Mouse (Mus musculus) lung, postnatal 10 days (tissue): ENCODE data around the gene Ssc4d.

ENCODE experiments used
- DNase-seq: peaks from one replicate; pipeline ENCODE4 v3.0.0; 2021

The Ssc4d gene

DNA sequence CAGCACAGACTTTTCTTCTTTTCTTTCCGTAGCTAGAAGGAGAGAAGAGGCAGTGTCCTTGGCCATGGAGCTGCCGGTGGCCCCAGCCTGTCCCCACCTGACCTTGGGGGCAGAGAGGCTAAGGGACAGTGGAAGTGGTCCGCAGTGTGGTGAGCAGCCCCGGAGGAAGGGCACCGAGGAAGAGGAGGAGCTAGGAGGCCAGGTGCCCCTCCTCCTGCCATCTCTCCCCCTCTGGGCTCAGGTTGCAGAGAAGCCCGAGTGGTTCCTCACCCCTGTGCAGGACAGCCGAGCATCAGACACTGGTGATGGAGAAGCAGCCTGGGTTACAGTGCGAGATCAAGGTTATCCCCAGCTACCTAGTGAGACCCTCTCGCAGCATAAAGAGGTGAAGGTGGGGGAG, at the start of gene Ssc4d:
Ssc4d (minus strand) TSS at position 167 of the 400 bp plus-strand sequence.
- no peak for DNase-seq

DNA sequence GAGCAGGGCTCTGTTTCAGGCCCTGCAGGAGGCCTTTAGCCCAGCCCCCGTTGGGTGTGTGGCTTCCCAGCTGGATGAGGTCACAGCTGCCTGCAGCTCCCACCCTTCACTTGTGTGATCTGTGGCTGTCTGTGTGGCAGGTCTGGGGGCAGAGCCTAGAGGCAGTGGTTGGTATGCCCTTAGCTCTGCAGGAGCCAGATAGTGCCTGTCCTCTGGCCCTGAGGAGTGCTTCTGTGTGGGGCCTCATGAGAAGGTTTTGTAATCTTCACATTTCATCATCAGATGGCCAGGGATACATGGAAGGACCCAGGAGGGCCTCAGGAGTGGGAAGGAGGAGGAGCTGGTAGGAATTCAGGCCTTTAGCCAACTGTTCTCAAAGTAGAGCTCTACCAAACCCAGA, 45.6 kb upstream of the Ssc4d start:
- DNase-seq: no peak

DNA sequence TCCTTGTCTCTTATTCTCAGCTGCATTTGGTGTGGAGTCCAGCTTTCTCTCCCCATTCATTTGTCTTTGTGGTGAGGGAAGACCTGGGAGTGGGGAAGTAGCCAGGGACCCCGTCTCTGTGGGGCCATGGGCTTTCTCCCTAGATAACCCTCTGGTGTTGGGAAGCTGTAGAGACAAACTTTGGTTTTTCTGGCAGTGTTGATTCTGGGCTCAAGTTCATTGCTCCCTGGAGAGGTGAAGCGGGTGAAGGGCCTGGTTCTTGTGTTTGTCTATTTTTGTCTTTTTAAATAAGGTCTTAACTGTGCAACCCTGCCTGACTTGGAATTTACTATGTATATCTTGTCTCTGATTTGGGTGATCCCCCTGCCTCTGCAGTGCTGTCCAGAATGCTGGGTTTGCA, 44.4 kb upstream of the Ssc4d start:
- DNase-seq: no peak

DNA sequence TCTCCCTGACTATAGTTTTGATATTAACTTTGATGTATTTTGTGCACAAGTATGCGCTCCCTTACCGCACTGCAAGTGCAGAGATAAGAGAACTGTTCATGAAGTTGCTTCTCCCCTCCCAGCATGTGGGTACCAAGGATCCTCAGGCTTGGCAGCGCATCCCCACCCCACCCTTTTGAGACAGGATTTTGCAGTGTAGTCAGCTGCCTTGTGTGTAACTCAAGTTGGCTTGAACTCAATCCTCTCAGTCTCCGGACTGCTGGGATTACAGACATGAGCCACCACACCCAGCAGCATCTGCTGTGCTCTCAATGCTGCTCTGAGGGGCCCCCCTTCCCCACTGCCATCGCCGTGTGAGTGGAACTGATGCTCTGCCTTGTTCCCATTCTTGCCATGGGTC, 42.9 kb upstream of the Ssc4d start:
- no peak for DNase-seq

DNA sequence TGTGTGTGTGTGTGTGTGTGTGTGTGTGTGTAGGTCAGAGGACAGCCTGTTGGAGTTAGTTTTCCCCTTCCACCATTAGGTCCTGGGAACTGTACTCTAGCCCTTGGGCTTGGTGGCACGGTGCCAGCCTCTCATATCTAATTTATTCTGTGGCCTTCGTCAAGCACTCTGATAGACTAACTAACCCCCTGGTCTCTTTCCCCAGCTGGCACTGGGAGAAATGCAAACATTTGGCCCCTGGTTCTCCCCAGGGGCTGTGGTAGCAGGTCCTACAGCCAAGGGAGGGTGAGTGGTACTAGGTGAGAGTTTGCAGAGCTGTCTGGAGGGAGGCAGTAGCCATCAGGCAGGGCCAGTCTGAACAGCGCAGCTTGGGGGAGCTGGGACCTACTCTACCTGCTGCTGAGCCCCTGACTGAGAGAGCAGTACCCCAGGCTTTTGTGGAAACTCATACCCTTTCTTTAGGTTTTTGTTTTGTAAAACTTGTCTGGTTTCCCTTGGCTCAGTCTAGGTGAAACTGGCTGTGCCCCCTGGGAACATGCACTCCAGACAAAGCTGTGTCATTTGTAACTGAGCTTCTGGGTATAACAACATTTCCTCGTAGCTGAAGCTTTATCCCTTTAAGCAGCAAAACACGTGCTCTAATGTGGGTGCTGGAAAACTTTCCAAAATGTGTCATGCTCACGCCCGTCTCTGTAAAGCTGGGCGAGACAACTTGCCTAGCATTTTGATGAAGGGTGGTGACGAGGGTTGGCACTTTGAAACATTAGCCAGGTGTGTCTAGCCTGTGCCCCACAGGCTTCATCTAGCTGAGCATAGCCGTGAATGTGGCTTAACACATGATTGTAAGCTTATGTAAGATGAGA, 41.9 kb upstream of the Ssc4d start:
- no peak for DNase-seq

DNA sequence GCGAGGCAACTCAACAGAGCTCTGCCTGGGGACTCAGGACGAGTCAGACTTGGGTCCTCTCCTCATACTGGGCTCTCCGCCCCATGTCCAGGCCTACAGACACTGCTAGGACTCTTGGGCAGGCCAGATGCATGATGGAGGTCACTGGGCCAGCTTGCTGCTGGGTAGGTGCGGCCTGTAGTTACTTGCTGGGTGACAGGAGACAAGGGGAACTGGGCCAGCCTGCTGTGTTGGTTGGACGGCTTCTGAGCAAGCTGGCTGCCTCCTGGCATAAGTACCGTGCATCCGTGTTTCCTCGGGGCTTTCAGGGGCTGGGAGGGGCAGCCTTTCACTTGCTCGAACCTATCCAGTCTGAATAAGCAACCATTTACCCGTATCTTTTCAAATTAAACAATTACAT, 41.3 kb upstream of the Ssc4d start:
- no peak for DNase-seq

DNA sequence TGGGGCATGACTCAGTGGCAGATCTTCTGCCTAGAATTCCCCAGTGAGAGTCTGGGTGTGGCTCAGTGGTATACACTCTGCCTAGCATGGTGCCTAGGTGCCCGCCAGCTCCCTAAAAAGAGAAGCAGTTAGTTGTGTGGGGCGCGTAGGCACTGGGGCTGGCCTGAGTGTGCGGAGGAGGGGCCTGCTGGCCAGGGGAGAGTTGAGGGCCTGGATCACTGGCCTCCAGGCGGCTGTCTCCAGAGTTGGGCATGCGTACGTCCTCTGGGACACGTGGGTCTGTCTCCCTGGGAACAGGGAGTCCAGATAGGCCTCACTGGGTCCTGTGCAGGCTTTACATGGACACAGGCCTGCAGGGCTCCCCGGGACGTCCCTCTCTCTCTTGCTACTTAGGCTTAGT, 40.5 kb upstream of the Ssc4d start:
- DNase-seq: no peak

DNA sequence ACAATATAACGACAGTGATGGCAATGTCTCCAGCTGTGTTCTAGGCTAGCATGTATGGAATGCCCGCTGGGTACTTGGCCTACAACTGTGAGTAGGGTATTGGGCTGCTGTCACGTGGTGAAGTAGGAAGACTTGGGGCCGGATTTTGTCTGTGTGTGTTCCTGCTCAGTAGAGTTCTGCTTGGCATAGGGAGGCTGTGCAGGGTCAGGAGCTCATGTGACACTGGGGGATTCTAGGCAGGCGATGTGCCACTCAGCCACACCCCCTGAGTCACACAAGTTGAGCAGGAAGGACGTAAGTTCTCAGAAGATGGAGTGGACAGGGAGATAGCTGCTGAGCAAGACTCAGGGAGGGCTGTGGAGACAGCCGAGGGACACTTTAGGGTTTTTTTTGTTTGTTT, 33.4 kb upstream of the Ssc4d start:
- DNase-seq: no peak

DNA sequence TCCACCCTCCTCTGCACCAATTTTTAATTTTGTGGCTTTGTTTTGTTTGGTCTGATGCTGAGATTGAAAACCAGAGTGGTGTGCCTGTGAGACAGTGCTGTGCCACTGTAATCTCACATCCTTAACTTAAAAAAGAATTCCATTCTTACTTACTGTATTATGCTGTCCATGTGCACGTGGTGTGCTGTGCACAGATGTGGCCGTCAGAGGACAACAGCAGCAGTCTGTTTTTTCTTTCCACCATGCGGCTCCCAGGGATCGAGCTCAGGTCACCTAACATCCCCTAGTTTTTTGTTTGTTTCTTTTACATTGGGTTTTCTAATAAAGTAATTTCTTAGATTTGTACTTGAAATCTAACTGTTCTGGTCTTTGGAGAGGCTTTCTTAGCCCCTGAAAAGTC, 30.2 kb upstream of the Ssc4d start:
- no peak for DNase-seq

DNA sequence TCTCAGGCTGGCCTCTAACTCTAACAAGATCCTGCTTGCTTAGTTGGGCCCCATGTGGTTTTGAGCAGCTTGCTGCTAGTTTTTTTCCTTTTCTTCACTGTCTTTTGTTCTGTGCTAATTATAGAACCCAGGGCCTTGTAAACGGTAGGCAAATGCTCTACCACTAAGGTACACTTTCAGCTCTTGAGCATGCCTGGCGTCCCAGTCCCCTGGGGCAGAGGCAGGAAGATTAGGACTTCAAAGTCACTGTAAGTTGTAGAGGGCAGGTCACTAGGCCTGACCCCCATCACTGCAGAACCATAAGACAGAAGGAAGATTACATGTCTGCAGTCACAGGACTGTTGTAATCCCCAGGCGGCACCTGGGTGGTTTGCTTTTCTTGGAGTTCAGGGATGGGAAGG, 28.4 kb upstream of the Ssc4d start:
- DNase-seq: no peak

DNA sequence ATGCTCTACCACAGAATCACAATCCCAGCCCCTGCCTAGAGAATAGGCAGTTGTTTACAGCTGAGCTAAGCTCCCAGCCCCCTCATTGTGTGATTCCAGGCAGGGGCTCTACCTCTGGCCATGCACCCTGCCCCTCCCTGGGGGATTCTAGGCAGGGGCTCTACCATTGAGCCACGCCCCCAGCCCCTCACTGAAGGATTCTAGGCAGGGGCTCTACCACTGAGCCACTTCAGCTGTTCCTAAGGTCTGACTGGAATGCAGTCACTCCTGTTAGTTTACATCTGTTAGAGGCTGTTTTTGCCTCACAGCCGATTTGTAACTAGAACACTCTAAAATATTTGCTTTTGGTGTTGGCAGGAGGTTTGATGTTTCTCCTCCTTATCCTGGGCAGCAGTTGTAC, 28.0 kb upstream of the Ssc4d start:
- peak; percentile 23 for DNase-seq

DNA sequence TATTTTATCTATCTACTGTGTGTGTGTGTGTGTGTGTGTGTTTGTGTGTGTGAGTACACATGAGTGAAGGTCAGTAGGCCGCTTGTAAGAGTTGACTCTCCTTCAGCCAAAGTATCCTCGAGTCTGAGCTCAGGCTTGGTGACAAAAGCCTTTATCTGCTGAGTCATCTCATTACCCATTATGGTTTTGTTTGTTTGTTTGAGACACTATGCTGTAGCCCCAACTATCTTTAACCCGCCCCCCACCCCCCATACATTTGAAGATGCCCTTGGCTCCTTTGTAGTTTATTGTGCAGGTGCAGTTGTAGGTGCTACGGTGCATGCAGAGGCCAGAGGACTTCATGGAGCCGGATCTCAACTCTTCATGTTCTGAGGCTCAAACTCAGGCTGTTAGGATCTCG, 26.9 kb upstream of the Ssc4d start:
- no peak for DNase-seq

DNA sequence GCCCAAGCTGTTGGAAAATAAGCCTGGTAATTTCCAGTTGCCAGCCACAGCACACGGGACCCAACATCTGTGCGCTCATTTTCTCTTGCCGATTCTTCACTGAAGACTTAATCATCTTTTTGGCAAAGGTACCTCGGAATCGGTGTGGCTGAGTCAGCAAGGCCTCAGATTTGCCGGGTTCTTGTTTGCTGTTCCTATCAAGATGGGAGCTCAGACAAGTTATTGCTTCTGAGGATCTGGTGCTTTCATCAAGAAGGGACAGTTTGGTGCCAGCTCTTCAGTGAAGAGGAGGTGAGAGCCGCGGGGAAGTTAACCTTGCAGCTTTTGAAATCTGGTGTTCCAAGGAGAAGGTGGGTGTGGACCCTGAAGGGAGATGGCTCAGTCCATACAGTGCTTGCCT, 21.8 kb upstream of the Ssc4d start:
- DNase-seq: no peak

DNA sequence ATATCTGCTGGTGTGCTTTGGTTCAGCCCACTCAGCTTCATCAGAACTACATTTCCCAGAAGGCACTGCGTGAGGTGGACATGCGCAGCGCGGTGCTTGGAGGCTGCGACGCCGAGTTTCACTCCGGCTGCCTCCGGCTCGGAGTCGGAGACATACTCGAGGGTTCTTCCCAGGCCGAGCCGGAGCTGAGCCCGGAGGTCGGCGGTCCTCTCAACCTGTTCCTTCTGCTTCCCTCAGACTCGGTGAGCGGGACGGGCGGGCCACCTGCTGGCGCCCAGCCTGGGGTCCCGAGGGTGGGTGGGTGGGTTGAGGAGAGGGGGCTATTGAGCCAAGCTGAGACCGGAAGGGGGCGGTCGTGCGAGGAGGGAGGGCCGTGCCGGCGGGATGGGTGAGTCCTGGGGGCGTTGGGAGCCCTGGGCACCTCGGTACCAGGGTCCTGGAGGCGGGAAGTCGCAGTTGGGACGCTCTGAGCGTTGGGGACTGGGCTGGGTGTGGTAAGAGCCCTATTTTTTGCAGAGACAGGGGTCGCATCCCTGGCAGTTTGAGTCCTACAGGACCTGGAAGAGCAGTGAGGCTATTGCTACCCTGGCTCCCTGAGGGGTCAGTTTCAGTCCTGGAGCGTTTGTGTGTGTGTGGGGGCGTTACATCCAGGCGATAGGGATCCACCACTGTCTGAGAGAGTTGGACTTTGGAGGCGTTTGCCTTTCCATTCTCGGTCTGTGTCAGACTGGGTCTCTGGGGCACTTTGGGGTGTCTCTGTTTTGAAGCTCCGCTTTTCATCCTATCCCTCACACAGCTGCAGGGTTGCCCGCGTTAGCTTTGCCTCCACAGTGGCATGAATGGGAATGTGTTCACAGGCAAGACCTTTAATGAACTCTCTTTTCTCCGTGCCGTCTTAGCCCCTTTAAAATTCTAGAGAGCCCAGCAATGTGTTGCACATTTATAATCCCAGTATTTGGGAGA, 20.7 kb upstream of the Ssc4d start, which contains the start of gene Dtx2:
Dtx2 (plus strand) TSS at position 76 of the 963 bp plus-strand sequence.
- peak; percentile 96 for DNase-seq

DNA sequence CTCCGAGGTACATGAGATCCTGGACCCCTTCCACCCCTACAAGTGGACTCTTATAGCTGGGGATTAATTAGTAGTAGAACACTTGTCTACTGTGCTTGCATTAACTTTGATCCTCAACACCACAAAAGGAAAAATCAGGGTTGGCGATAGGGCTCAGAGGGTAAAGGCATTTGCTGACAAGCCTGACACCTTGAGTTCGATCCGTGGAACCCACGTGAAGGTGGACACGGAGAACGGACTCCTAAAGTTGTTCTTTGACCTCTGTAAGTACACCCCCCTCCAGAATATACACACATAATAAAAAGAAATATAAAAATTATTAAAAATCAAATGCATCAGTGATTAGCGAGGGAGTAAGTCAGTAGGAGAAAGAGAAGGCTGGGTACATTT, 20.0 kb upstream of the Ssc4d start:
- no peak for DNase-seq

DNA sequence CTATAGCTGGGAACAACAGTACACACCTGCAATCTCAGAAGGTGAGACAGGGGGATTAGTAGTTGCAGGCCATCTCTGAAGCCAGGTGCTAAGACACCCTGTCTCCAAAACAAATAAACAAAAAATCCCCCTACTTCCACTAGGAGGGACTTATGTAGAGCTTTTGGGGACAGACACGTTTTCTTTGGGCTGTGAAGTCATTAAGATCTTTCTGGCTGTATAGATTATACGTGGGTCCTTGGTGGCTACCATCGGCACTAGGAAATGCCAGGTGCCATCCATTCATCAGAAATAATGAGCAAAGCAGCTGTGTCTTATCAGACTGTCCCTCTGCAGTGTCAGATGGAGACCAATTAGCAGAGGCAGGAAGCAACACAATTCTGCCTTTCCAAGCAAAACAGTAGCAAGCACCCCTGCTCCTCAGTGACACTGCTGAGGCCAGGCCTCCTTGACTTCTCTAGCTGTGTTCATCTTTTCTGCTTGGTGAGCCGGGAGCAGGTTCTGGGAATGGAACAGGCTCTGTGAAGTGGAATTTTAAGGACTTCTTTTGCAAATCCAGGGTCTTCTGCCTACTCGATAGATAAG, 19.1 kb upstream of the Ssc4d start:
- no peak for DNase-seq

DNA sequence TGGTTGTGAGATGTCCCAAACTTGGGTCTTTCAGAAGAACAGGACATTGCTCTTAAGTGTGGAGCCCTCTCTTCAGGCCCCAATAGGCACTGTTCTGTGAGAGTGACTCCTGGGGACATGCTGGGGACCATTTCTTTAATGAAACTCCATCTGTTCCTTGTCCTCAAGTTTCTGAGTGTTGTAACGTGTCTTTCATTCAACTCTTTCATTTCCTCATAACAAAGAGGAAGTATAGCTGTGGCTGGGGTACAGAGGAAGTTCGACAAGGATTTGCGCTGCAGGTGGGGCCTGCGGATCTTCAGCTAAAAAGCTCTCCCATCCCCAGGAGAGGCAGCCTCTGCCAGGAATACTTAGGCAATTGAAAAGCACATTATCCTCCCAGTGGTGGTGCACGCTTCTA, 16.3 kb upstream of the Ssc4d start:
- DNase-seq: no peak

DNA sequence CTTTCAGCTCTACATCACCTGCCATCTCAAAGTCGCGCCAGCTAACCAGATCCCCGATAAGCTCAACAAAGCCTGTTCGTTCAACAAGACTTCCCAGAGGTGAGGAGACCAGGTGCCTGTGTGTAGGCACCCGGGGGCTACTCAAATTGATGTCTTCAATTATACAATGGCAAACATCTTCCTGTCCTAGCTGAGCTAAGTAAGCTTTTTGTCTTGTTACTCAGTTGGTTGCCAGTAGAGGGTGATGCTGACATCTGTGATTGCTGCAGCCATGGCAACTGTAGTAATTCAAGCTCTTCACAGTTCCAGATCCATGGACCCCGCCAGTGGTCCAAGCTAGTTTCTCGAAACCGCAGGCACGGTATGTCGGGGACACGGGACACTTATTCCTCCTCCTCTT, 12.9 kb upstream of the Ssc4d start:
- DNase-seq: peak; percentile 51

DNA sequence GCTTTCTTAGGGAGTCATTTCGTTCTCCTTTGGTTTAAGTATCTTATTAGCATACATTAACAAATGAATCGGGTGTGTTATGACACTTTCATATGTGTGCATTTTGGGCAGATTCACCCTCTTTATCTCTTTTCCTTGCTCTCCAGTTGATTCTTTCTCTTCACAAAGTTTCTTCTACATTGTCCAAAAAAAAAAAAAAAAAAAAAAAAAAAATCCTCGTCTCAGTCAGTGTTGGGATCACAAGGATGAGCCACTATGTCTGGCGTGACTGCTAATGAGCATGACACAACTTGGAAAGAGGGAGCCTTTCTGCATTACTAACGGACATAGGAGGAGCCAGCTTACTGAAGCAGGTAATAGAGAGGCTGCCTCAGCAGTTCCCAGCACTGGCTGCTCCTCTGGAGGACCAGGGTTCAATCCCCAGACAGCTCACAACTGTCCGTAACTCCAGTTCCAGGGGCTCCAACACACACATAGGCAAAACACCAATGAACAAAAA, 10.3 kb upstream of the Ssc4d start:
- DNase-seq: no peak

DNA sequence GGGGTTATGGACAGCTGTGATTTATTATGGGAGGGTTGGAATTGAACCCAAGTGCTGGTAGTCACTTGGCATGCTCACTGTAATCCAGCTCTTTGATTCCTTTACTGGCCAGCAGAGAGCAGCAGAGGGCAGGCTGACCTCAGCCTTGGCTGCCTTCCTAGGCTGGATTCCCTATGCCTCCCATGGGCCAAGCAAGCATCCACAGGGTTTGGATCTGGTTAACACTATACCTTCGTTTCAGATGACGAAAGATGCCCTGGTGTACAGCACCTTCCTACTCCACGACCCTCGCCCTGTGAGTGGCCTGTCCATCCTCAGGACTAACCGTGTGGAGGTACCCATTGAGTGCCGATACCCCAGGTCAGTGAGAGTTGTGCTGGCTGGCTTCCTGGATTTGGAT, 8.1 kb upstream of the Ssc4d start:
- peak; percentile 74 for DNase-seq

DNA sequence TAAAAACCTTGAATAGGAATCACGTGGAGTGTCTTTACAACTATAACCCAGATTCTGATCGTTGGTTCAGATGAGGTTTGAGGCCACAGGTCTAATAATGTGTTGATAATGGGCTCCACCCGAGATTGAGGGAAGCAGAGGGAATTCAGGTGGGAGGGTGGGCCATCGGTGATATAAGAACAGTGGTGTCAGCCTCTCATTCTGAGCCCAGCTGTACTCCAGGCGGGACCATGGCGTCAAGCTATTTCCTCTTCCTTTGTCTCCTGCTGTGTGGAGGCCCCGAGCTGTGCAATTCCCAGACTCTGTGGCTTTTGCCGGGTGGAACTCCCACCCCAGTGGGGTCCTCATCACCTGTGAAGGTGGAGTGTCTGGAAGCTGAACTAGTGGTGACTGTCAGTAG, 5.6 kb upstream of the Ssc4d start, which contains the start of gene Zp3:
Zp3 (plus strand) TSS at position 196 of the 400 bp plus-strand sequence.
- no peak for DNase-seq

DNA sequence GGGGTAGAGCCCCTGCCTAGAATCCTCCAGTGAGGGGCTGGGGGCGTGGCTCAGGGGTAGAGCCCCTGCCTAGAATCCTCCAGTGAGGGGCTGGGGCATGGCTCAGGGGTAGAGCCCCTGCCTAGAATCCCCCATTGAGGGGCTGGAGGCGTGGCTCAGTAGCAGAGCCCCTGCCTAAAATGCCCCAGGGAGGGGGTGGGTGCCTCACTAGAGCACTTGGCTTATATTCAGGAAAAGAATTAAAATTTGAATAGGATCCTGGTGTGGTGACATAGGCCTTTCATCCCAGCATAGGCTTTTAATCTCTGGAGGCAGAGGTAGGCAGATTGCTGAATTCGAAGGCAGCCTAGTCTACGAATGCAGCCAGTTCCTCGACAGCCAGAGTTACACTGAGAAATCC, 5.0 kb upstream of the Ssc4d start:
- DNase-seq: no peak
